Mouse (Mus musculus) spleen, adult 18-20 months (tissue): ENCODE results near the gene Traf2.

ENCODE experiments used
- DNase-seq, 2 experiments: peaks; one replicate each; pipeline ENCODE4 v3.0.0; 2022; ENCODE audit warnings: mixed read lengths in 2 of 2

Gene Traf2

GRCm38 (mm10) chr2:25492988-25493387 is 53.8 kb downstream of the Traf2 start:
- no peak for DNase-seq

DNA sequence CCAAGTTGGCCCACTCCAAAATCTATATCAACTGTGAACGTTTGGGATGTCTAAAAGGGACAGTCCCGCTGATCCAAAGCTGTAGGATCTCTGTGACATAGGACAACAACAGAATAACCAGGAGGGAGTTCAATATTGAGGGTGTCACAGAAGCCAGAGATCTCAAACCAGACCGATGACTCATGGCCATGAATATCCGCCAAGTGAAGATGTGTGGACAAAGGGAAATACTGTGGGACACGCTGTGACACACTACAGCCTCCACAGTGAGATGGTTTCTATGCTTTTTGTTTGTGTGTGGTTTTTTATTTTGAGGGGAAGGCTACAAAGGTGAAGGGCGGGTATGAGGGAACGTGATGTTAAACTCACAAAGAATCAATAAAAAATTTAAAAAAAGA is 58.1 kb downstream of the Traf2 start:
- no peak for DNase-seq

- DNase-seq, result no peak
These were observed 58.6 kb downstream of the Traf2 start for GRCm38 (mm10) chr2:25487965-25488670.

DNA sequence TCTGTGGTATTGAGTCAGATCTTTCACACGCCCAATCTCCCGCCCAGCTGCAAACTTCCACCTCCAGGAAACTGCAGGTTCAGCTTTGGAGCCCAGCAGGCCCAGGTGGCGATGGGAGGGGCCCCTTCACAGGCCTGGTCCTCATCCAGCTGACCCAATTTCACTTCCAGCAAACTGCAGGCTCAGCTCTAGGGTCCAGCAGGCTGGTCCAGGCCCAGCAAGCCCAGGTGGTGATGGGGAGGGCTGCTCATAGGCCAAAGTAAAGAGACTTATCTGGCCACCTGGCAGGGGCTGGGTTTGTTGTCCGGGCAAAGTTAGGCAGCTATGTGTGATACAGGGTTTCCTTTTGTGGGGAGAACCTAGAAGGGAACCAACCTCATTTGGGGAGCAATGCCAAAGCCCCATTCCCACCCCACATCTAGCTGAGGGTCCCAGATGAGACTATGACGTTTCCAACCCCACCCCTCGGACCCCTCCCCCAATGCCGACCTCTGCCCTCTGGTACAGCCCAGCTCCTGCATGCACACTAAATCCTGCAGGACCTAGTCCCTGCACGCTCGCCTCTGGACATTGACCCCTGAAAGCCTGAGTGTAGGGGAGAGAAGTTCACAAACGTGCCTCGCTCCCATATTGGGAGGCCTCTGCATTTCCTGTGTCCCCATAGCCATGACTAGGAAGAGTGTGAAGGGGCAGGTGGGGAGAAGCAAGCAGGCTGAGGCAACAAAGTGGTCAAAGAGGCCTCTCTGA is 61.7 kb downstream of the Traf2 start:
- DNase-seq, result no peak

GRCm38 (mm10) chr2:25482969-25483368 is 63.8 kb downstream of the Traf2 start:
- DNase-seq, result peak in 1 of 2 experiments; percentile 76

DNA sequence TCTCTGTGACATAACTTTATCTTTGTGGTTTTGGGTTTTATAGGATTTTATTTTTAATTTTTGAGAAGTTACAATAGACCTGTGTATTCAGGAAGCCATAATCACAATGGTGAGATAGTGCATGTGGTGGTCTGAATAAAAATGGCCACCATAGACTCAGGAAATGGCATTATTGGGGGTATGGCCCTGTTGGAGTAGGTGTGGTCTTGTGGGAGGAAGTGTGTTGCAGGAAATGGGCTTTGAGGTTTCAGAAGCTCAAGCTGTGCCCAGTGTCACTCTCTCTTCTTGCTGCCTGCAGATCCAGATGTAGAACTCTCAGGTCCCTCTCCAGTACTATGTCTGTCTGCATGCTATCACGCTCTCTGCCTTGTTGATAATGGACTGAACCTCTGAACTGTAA is 66.2 kb downstream of the Traf2 start:
- no peak for DNase-seq

DNA sequence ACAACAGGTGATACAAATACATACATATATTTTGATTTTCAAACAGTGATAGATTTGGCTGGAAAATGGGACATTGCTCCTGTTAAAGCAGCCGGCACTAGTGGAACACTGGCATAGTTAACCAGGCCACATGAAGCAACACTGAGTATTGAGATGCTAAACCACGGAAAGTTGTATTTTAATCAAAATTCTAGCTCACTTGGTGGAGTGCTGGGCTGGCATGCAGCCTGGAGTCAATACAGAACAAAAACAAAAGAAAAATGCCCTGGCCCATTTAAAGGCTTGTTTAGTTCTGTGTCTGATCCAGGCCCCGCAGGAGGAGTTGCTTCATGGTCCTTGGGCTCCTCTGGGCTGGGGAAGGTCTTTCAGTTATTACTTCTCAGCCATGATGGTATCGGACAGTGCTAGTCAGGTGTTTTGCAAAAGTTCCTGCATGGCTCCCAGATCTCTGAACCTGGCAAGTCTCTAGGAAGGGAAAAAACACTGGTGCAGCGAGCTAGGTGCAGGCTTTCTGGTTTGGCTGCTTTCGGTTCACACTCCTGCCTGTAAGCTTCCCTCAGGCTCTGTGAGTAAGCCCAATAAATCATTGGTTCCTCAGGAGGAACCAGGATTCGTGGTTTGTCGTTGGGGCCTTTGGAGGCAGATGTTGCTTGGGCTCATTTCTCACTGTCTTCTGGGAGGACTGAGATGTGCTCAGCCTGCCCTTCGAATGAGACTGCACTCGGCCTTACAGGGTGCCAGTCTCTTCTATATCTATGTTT is 67.0 kb downstream of the Traf2 start:
- no peak for DNase-seq

- DNase-seq, result no peak
These were observed 68.6 kb downstream of the Traf2 start for GRCm38 (mm10) chr2:25477967-25478675.

DNA sequence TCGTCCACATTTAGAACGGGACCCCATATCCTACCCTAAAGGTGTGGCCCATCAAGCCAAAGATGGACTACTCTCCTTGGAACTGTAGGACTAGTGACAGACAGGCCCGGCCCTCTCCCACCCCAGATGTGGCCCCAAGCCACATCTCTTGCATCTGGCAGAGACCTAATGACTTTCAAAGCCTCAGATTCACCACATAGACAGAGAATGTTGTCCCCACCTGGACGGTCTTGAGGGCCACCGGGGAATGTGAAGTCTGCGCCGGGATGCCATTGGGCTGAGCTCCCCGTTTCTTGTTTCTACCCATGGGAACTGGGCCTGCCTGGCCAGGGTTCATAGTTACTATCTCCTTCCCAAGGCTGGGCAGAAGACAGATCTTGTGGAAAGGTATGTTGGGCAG is 69.2 kb downstream of the Traf2 start:
- DNase-seq, result no peak

GRCm38 (mm10) chr2:25472550-25472949 is 74.2 kb downstream of the Traf2 start:
- DNase-seq, result no peak

DNA sequence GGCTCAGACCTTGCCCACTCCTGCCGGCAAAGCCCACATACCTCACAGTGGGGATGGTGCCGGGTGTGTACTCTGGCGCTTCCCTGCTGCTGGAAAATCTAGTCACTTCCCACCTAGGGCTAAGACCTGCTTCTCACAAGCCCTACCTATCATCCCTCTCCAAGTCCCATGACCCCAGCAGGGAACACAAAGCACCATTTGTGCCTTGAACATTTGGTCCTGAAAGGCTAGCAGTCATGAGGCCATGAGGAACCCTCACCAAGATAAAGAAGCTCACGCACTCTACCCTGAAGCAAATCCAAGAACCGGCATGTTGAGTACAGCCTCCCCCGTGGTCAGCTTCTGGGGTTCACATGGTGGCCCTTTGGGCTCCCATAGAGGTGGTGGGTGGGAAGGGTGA is 76.8 kb downstream of the Traf2 start, which contains the start of gene Ptgds:
Gene Ptgds (minus strand): TSS at position 78 of the 400 bp plus-strand sequence.
- no peak for DNase-seq

DNA sequence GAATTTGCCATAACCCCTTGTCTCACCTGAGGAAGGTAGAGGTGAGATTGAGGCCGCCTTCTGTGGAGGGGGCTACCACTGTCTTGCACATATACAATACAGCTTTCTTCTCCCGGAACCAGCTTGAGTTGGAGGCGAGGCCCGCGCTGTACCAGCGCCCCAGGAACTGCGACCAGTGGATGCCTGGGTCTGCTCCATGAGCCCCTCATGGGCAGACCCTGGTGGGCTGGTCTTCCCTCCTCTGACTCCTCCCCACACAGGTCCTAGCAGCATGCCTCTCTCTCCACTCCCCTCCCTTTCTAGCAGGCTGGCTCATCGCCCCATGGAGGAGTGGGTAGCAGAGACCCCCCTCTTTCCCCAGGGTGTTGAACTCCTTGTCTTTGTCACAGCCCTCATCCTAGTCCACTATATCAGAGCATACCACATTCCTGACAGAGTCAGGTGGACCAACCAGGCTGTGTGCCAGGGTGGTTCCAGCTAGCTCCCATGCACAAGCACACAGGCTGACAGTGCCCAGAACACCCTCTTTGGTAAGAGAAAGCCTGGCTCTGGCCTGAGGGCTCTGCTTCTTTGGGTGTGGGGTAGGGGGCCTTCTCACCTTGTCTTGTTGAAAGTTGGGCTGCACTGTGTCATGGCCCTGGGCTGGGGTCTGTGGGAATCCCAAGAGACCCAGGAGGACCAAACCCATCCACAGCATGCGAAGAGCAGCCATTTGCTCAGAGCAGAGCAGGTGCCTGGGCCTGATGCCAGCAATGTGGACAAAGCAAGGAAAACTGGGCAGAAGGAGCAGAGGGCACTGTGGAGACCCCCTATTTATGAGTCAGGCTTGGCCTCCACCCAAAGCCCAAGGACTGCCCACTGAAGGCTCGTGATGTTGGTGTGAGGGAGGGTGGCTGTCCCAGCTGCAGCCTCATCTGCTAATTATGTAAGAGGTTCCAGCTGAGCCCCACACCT is 77.5 kb downstream of the Traf2 start:
- DNase-seq, result no peak
